Mouse (Mus musculus) monocyte, adult 2 months (primary cell): ENCODE data around the gene Nrd1.

Experiments used
- DNase-seq, 2 experiments: peaks; one replicate each; pipeline ENCODE4 v3.0.0; 2022; ENCODE audit warnings: low spot score in 2 of 2, low read depth in 1 of 2

The Nrd1 gene

DNA sequence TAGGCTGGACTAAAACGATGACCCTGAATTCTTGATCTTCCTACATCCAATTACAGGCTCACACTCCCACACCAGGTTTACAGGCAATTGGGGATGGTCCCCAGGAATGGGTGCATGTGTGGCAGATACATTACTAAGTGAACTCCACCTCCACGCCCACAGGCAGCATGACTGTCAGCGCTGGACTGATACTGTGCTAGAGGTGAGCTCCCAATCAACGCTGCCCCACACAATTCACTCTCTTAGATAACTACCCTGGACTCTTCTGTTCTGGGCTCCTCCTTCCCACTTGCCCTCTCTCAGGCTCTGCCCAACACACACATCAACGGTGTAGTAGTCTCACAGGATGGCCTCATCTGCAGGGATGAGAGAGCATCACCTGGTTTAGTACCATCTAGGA lies 91.9 kb downstream of the Nrd1 start:
- DNase-seq, result no peak

DNA sequence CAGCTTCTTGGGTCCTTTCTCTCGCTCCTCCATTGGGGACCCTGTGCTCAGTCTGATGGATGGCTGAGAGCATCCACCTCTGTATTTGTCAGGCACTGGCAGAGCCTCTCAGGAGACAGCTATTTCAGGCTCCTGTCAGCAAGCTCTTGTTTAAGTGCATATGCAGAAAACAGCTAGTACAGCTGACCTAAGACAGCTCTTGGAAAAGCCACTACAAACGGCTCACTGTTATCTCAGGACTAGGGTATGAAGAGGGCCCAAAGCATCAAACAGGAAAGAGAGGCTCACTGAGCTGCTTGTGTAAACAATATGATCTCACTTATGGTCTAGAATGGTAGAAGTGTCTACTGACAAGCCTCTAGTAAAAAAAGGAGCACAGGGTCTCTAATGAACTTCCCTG lies 93.8 kb downstream of the Nrd1 start:
- DNase-seq, result no peak

DNA sequence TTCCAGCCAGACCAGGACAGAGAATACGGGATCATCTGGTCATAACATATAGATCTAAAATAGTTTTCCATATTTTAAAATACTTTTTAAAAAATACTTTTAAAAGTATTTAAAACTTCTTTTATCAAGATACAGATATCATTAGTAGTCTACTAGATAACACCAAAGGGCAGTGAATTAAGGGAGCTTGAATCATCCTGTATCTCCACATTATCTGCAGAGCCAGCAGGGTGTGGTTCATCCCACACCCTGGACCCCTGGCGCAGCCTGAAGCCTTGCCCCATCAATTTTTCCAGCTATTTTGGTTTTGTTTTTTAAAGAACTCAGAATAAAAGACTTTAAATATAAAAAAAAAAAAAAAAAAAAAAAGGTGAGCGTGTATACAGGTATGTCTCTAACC lies 98.4 kb downstream of the Nrd1 start:
- no peak for DNase-seq

DNA sequence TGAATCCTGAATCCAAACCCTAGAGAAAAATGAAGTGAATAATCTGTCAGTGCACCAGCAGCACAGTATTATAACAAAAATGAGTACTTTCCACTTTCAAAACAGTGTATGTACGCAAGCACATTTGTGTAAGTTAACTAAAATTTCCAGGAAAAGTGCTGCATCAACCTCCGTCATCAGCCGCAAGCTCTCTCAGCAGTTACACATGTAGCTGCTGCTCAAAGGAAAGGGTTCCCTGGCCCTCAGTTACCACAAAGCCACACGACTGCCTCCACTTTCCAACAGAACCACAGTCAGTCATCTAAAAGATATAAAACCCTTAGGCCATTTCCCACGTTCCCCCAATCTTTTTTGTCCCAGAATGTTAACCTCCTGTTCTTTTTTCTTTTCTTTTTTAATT lies 102.1 kb downstream of the Nrd1 start:
- DNase-seq, result no peak

DNA sequence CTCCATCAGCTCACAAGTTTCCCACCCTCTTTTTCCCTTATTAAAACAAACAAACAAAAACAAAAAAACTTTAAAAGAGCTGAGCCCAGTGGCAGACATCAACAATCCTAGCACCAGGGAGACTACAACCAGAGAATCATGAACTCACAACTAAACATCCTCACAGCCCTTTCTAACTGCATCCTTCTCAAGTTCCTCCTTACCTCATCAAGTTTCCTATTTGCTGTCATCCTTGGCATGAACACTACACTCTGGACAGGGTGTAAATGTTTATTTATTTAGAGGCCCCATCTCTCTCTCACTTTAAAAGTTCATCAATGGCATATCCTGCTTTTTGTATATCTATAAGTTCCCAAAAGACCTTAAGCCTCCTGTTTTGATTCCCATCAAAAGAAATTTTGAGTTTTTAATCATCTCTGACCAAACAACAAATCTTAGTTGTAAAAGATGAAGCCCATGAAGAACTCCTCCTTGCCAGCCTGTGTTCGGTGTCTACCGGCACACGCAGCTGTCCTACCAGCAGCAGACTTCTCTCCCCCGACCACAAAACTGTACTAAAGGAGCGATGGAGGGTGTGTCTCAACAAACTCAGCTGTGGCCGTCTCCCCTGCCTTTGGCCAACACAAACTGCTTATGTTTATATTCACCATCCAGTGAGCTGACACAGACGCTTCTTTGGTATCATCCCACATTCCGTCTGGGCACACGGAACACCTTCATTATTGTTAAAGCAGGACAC lies 102.9 kb downstream of the Nrd1 start:
- no peak for DNase-seq

DNA sequence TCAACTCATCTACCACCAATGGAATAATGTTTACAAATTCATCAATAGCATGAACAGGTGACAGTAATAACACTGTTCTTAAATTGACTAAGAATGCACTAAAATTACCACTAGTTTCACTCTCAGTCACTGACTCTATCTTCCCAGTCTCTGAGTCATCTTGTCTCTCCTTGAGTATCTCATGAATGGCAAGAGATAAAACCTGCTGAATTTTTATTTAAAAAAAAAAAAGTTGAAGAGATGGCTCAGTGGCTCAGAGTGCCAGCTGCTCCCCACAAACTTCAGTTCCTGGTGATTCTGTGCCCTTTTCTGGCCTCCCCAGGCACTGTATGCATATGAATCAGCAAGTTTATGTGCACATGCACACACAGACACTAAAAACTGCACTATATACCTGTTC lies 104.8 kb downstream of the Nrd1 start:
- DNase-seq, result no peak

DNA sequence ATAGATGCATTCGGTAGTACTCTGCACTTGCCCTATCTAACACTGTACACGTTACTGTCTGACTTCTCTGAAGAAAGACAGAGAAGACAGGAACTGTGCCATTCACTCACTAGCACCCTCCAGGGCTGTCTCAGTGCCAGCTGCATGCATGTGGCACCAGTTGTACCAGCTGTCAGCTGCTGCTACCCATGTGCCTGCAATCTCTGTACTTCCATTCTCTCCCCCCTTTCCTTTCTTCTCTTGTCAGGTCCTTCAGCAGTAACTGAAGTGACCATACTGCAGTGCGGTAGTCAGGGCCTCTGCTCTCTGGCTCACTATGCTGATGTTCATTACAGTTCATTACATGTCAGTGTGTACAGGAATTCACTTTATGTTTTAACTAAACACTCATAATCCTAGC lies 105.6 kb downstream of the Nrd1 start:
- DNase-seq, result no peak

DNA sequence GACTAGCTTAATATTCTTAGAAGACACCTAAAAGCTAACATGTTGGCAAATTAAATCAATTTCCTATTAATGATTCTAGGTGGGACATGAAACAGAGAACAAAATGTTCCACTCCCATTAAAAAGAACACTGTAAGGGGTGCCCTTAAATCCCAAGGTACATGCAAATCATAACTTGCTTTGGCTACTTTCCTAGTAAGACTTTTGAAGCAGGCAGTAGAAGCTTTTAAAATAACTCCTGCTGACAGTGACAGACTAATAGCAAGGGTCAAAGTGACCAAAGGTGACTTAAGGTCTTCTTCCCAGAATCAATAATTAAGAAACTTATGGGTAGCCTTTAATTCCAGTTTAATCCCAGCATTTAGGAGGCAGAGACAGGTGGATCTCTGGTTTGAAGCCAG lies 106.1 kb downstream of the Nrd1 start:
- DNase-seq, result no peak

DNA sequence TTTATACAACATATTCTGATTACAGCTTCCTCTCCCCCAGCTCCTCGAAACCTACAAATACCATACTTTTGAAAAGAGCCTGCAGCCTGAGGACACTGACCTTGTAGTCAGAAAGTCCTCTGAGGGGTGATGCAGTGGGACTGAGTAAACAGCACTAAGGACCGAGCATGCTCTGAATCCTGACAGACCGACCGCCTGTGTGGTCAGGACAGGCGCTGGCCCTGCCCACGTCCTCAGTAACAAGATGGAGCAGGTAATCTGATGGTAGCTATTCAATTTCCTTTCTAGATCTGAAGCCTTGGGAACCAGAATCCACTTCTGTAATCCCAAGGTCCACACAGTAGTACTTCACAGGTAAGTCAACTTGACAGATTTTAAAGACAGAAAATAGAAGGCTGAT lies 108.6 kb downstream of the Nrd1 start:
- DNase-seq, result no peak

DNA sequence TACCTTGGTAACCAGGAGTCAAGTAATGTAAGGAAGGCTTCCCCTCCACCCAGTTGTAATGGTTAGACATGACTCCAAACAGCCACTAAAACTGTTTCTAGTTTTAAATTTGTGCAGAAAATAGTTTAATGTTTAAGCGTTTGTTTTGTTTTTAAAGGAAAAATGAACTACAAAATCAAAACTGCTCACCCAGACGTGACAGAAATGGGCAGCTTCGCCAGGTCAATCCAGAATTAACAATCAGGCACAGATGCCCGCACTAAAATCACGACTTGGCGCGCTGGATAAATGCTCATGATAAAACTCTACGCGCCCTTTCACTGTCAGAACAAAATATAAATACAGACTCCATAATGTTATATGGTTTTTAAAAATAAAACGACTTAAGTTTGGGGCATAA lies 109.2 kb downstream of the Nrd1 start:
- DNase-seq, result no peak

DNA sequence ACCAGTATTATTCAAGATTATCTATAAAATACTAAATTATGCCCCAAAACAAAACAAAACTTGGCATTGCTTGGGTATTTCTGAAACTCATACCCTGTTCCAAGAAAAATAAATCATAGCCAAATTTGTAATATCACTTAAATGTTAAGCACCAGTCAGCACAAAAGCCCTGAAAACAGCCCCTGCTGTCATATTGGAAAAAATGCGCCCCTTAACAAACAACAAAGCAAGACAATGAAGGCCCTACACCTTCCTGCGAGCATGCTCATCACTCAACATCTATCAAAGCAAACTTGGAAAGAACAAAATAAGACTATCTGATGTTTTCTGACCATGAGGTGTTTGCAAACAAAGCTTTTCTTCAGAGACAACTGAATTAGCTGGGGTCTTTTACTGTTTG lies 110.5 kb downstream of the Nrd1 start:
- no peak for DNase-seq
